Mouse (Mus musculus) small intestine, adult 2 months (tissue): ENCODE measurements around the gene Epas1.

ENCODE experiments used
- CTCF ChIP-seq: fragments of 200-500 bp; IDR thresholded peaks from 2 replicates; pipeline ENCODE4 v1.5.1; 2012; ENCODE audit warnings: low read depth, mild to moderate bottlenecking, control low read depth, inconsistent platforms, low read length, moderate library complexity, mixed read lengths; ENCODE audit not compliant: insufficient replicate concordance, insufficient read length; ENCODE audit errors: extremely low read depth
- POLR2A ChIP-seq: fragments of 200-500 bp; IDR thresholded peaks from 2 replicates; pipeline ENCODE4 v1.6.1; 2012; ENCODE audit warnings: low read depth, mild to moderate bottlenecking, control low read depth, inconsistent platforms, low read length, moderate library complexity

DNA sequence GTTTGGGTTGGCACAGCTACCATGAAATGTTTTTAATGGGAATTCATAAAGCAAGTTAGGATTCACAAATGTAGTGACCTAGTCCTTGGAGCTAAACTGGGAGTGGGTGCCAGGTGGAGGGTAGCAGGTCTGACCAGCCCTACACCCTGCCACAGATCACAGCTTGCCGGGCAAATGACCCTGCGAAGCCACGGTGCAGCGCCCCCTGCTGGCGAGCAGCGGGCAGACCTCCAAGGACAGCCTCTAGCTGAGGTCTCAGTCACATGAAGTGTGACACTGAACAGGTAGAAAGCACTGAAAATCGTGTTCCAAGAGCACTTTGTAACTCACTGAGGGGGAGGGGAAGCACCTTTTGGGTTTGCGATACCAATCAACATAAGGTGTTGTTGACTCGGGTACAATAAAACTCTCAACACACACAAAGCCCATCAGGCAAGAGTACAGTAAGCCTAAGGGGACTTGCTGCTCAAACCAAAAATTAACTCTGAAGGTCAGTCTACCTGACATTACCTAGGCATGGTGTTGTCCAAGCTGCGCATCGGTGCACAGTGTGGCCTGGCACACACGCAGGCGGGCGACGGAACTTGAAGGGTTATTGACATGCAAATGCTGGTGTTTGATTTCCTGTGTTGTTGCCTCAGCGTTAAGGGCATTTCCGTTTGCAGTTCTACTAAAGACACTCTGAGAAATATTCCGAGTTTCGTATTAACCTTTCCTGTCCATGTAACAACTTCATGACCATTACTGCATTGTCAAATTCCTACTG, 79.2 kb downstream of the Epas1 start:
- peak; percentile 76; the same call in 1 of the 2 replicates for TF ChIP-seq CTCF
- no peak for TF ChIP-seq POLR2A
